Mouse (Mus musculus) MEL (cell line): ENCODE results near the gene Rabgap1l. TPM values are rescaled to one million over a fixed set of nuclear protein-coding genes. Genes with fewer than 3 reads are reported as not detected.
A peak's percentile ranks its signal among the peaks of the same experiment; 100 is the strongest.

ENCODE experiments used
- DNase-seq: peaks from one replicate; pipeline ENCODE4 v3.0.0; 2011; ENCODE audit warnings: low read depth, low spot score
- H3K27ac ChIP-seq: 2 replicates; pipeline ENCODE4 v1.5.1; 2012; ENCODE audit warnings: low read depth, mild to moderate bottlenecking, control low read depth, low read length, moderate library complexity; ENCODE audit not compliant: control insufficient read depth
- H3K27me3 ChIP-seq, 2 experiments: fragments of 150-350 bp in 1 of 2; sonication (generic) in 1 of 2; 2 replicates each; pipeline ENCODE4 v1.6.1; 2012; ENCODE audit warnings: low read length in 2 of 2, mild to moderate bottlenecking in 2 of 2, improper control_type of control experiment in 1 of 2, moderate library complexity in 1 of 2; ENCODE audit not compliant: insufficient read depth in 2 of 2, control insufficient read depth in 1 of 2
- H3K36me3 ChIP-seq, 2 experiments: 2 replicates each; pipeline ENCODE4 v1.6.1; 2012 to 2014; ENCODE audit warnings: low read length in 2 of 2, improper control_type of control experiment in 1 of 2, inconsistent platforms in 1 of 2, mild to moderate bottlenecking in 1 of 2; ENCODE audit not compliant: insufficient read depth in 2 of 2, control insufficient read depth in 1 of 2
- H3K4me1 ChIP-seq, 2 experiments: fragments of 150-350 bp in 1 of 2; sonication (generic) in 1 of 2; 2 replicates each; pipeline ENCODE4 v1.6.1; 2012; ENCODE audit warnings: low read length in 2 of 2, improper control_type of control experiment in 1 of 2, mild to moderate bottlenecking in 1 of 2; ENCODE audit not compliant: insufficient read depth in 2 of 2, control insufficient read depth in 1 of 2
- H3K4me3 ChIP-seq, 2 experiments: fragments of 150-350 bp in 1 of 2; sonication (generic) in 1 of 2; 2 replicates each; pipeline ENCODE4 v1.5.1; 2012; ENCODE audit warnings: low read depth in 2 of 2, low read length in 2 of 2, mild to moderate bottlenecking in 2 of 2, moderate library complexity in 2 of 2, control low read depth in 1 of 2, improper control_type of control experiment in 1 of 2; ENCODE audit not compliant: control insufficient read depth in 1 of 2, insufficient read depth in 1 of 2
- H3K79me2 ChIP-seq: 2 replicates; pipeline ENCODE4 v1.6.1; 2012; ENCODE audit warnings: mild to moderate bottlenecking, low read length, moderate library complexity; ENCODE audit not compliant: control insufficient read depth, poor library complexity, insufficient read depth
- H3K9ac ChIP-seq: 2 replicates; pipeline ENCODE4 v1.6.1; 2012; ENCODE audit warnings: low read depth, mild to moderate bottlenecking, control low read depth, low read length, moderate library complexity; ENCODE audit not compliant: control insufficient read depth, poor library complexity, severe bottlenecking
- H3K9me3 ChIP-seq: fragments of 150-350 bp; sonication (generic); replicated peaks from 2 replicates; pipeline ENCODE4 v1.6.1; 2012; ENCODE audit warnings: mild to moderate bottlenecking, low read length, improper control_type of control experiment, moderate library complexity; ENCODE audit not compliant: insufficient read depth
- BHLHE40 ChIP-seq: IDR thresholded peaks from 2 replicates; pipeline ENCODE4 v1.6.1; 2012; ENCODE audit warnings: low read depth, mild to moderate bottlenecking, inconsistent platforms, low read length, improper control_type of control experiment, borderline replicate concordance
- CHD1 ChIP-seq: IDR thresholded peaks from 2 replicates; pipeline ENCODE4 v1.6.1; 2012; ENCODE audit warnings: low read depth, mild to moderate bottlenecking, inconsistent platforms, low read length, improper control_type of control experiment
- CHD2 ChIP-seq: IDR thresholded peaks from 2 replicates; pipeline ENCODE4 v1.6.1; 2011; ENCODE audit warnings: low read length, improper control_type of control experiment
- CTCF ChIP-seq, 3 experiments: IDR thresholded peaks in 2 of 3; conservative IDR thresholded peaks in 1 of 3; 2 replicates each; pipeline ENCODE4 v1.5.1; 2011 to 2012; ENCODE audit warnings: low read length in 3 of 3, low read depth in 2 of 3, mild to moderate bottlenecking in 2 of 3, improper control_type of control experiment in 1 of 3, inconsistent platforms in 1 of 3, mixed read lengths in 1 of 3, moderate library complexity in 1 of 3; ENCODE audit not compliant: control insufficient read depth in 1 of 3, insufficient read depth in 1 of 3, poor library complexity in 1 of 3, severe bottlenecking in 1 of 3
- E2F4 ChIP-seq: IDR thresholded peaks from 2 replicates; pipeline ENCODE4 v1.6.1; 2011; ENCODE audit warnings: low read depth, low read length, improper control_type of control experiment, borderline replicate concordance
- EP300 ChIP-seq, 2 experiments: IDR thresholded peaks; 2 replicates each; pipeline ENCODE4 v1.6.1; 2011; ENCODE audit warnings: improper control_type of control experiment in 2 of 2, low read length in 2 of 2, low read depth in 1 of 2, mild to moderate bottlenecking in 1 of 2
- ETS1 ChIP-seq: IDR thresholded peaks from 2 replicates; pipeline ENCODE4 v1.6.1; 2012; ENCODE audit warnings: low read depth, mild to moderate bottlenecking, inconsistent platforms, low read length, improper control_type of control experiment, moderate library complexity
- GATA1 ChIP-seq: IDR thresholded peaks from 2 replicates; pipeline ENCODE4 v1.6.1; 2011; ENCODE audit warnings: low read depth, low read length, improper control_type of control experiment
- KAT2A ChIP-seq: conservative IDR thresholded peaks from 2 replicates; pipeline ENCODE4 v1.6.1; 2012; ENCODE audit warnings: low read depth, low read length, improper control_type of control experiment, inconsistent platforms
- MAFK ChIP-seq: IDR thresholded peaks from 2 replicates; pipeline ENCODE4 v1.6.1; 2011; ENCODE audit warnings: low read depth, mild to moderate bottlenecking, low read length, improper control_type of control experiment, borderline replicate concordance
- MAX ChIP-seq: IDR thresholded peaks from 2 replicates; pipeline ENCODE4 v1.6.1; 2011; ENCODE audit warnings: low read length, improper control_type of control experiment
- MAZ ChIP-seq: IDR thresholded peaks from 2 replicates; pipeline ENCODE4 v1.6.1; 2012; ENCODE audit warnings: low read depth, mild to moderate bottlenecking, inconsistent platforms, low read length, improper control_type of control experiment
- MEF2A ChIP-seq: IDR thresholded peaks from 2 replicates; pipeline ENCODE4 v1.6.1; 2014; ENCODE audit warnings: low read depth, mild to moderate bottlenecking, inconsistent platforms, low read length, improper control_type of control experiment; ENCODE audit not compliant: poor library complexity, insufficient replicate concordance, severe bottlenecking; ENCODE audit errors: extremely low read depth
- MXI1 ChIP-seq: IDR thresholded peaks from 2 replicates; pipeline ENCODE4 v1.6.1; 2011; ENCODE audit warnings: mild to moderate bottlenecking, low read depth, low read length, improper control_type of control experiment
- MYB ChIP-seq: IDR thresholded peaks from 2 replicates; pipeline ENCODE4 v1.6.1; 2011; ENCODE audit warnings: mild to moderate bottlenecking, low read depth, low read length, improper control_type of control experiment
- MYC ChIP-seq: IDR thresholded peaks from 2 replicates; pipeline ENCODE4 v1.6.1; 2011; ENCODE audit warnings: low read depth, mild to moderate bottlenecking, low read length, improper control_type of control experiment, moderate library complexity
- NELFE ChIP-seq: IDR thresholded peaks from 2 replicates; pipeline ENCODE4 v1.6.1; 2011; ENCODE audit warnings: low read depth, low read length, improper control_type of control experiment
- NRF1 ChIP-seq: IDR thresholded peaks from 2 replicates; pipeline ENCODE4 v1.6.1; 2014; ENCODE audit warnings: low read depth, mild to moderate bottlenecking, inconsistent platforms, low read length, improper control_type of control experiment, moderate library complexity; ENCODE audit not compliant: poor library complexity, insufficient read depth, severe bottlenecking
- POLR2A ChIP-seq, 2 experiments: IDR thresholded peaks; 2 replicates each; pipeline ENCODE4 v1.6.1; 2011 to 2012; ENCODE audit warnings: low read length in 2 of 2, mild to moderate bottlenecking in 2 of 2, control low read depth in 1 of 2, improper control_type of control experiment in 1 of 2, low read depth in 1 of 2, moderate library complexity in 1 of 2; ENCODE audit not compliant: control insufficient read depth in 1 of 2, insufficient read depth in 1 of 2, poor library complexity in 1 of 2
- POLR2AphosphoS2 ChIP-seq: IDR thresholded peaks from 2 replicates; pipeline ENCODE4 v1.6.1; 2011; ENCODE audit warnings: low read length, improper control_type of control experiment
- POLR2AphosphoS5 ChIP-seq: IDR thresholded peaks from 2 replicates; pipeline ENCODE4 v1.6.1; 2012; ENCODE audit warnings: low read depth, borderline replicate concordance, mild to moderate bottlenecking, inconsistent platforms, low read length, moderate library complexity, mixed read lengths
- RAD21 ChIP-seq: IDR thresholded peaks from 2 replicates; pipeline ENCODE4 v1.6.1; 2011; ENCODE audit warnings: mild to moderate bottlenecking, low read depth, low read length, improper control_type of control experiment
- RCOR1 ChIP-seq: IDR thresholded peaks from 2 replicates; pipeline ENCODE4 v1.6.1; 2012; ENCODE audit warnings: low read depth, mild to moderate bottlenecking, inconsistent platforms, low read length, improper control_type of control experiment
- SIN3A ChIP-seq: IDR thresholded peaks from 2 replicates; pipeline ENCODE4 v1.6.1; 2012; ENCODE audit warnings: low read length, improper control_type of control experiment, inconsistent platforms
- SMC3 ChIP-seq: IDR thresholded peaks from 2 replicates; pipeline ENCODE4 v1.6.1; 2011; ENCODE audit warnings: low read depth, low read length, improper control_type of control experiment
- TBP ChIP-seq: IDR thresholded peaks from 2 replicates; pipeline ENCODE4 v1.8.0; 2011; ENCODE audit warnings: low read depth, low read length, improper control_type of control experiment
- USF1 ChIP-seq: IDR thresholded peaks from 2 replicates; pipeline ENCODE4 v1.6.1; 2014; ENCODE audit warnings: low read depth, mild to moderate bottlenecking, inconsistent platforms, low read length, improper control_type of control experiment, moderate library complexity
- ZMIZ1 ChIP-seq: IDR thresholded peaks from 2 replicates; pipeline ENCODE4 v1.6.1; 2012; ENCODE audit warnings: low read depth, mild to moderate bottlenecking, inconsistent platforms, low read length, improper control_type of control experiment, moderate library complexity
- ZNF384 ChIP-seq: IDR thresholded peaks from 2 replicates; pipeline ENCODE4 v1.6.1; 2012; ENCODE audit warnings: low read depth, mild to moderate bottlenecking, inconsistent platforms, low read length, improper control_type of control experiment
- polyA plus RNA-seq, 2 experiments: library from polyadenylated mRNA; stranded (reverse) in 1 of 2; unstranded in 1 of 2; fragments of >175 nt in 1 of 2; fragments of >200 nt in 1 of 2; gene quantifications; 2 replicates each; pipeline versions ENCODE4 v1.2.1 to v1.2.4; 2012; ENCODE audit warnings: low replicate concordance in 2 of 2, low read depth in 1 of 2; ENCODE audit not compliant: insufficient read length in 2 of 2, insufficient read depth in 1 of 2, missing spikeins in 1 of 2
- total RNA-seq: library from RNA; depleted of rRNA; stranded (reverse); fragments of 300-350 nt; gene quantifications from 2 replicates; pipeline ENCODE4 v1.2.3, GENCODE M21; 2012

Gene Rabgap1l
- total and polyA plus RNA-seq, 3 experiments = 24.1 to 26.2 TPM; not detected in 1

DNA sequence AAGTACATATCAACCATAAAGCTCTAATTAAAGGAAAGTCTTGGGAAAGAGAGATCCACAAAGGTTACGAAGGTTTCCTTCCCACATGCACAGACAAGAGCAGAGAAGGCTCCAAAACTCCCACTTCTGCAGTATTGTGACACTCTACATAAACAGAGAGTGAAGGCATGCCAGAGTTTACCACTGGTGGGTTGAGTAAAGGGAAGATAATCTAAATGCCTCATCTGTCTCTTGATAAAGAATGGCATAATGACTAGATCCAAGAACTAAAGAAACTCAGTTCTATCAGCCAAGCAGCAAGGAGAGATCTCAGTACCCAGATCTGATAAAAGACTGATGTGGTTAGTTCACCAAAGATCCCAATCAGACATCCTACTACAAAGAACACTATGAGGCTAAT, 332.7 kb downstream of the Rabgap1l start:
- Histone ChIP-seq H3K79me2 (no peaks in the 10 kb centered on the region), H3K4me1 (no peaks in the 10 kb centered on the region; a peak in 1 of 4 replicates), H3K27me3 (no peaks in the 10 kb centered on the region), H3K36me3 (peaks cover 0 to 3% of the 10 kb centered on the region in 2 experiments; a peak in 2 of 4 replicates), H3K4me3 (no peak overlapping the region), H3K9me3 (no peaks in the 10 kb centered on the region), H3K27ac (no peak overlapping the region), H3K9ac (no peak overlapping the region)
- DNase-seq = no peak
- TF ChIP-seq ZNF384 = no peak
- TF ChIP-seq MAX = no peak
- no peak for TF ChIP-seq CHD2
- no peak for TF ChIP-seq POLR2AphosphoS5
- TF ChIP-seq POLR2A (IDR thresholded peaks at IDR 0.05; ENCODE audit: control insufficient read depth in 1 of 2, insufficient read depth in 1 of 2, low read depth in 1 of 2, low read length in 2 of 2, poor library complexity in 1 of 2) = no peak

DNA sequence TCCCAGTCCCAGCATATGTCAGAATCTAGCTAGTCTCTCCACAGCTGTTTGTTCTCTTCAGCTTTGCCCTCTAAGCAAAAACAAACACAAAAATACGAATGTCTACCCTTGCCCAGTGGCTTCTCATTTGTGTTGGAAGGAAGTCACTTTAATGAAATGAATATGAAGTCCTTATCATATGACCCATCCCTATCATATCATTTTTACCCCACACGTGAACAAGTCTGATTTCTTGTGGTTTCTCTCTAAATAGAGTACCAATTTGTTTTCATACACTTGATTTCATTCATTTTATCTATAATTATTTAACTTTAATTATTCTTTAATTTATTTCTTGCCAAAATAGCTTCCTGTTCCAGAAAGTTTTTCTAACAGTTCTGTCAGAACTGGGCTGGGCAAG, 341.3 kb downstream of the Rabgap1l start:
- H3K9me3 ChIP-seq = no peaks in the 10 kb centered on the region

GRCm38 (mm10) chr1:160448681-160449080, 344.3 kb downstream of the Rabgap1l start:
- no peak for TF ChIP-seq MAFK
- no peak for TF ChIP-seq NRF1
- TF ChIP-seq ZNF384 = no peak
- TF ChIP-seq E2F4 = no peak
- no peak for TF ChIP-seq KAT2A
- TF ChIP-seq MEF2A = no peak
- no peak for TF ChIP-seq GATA1
- no peak for TF ChIP-seq POLR2AphosphoS2
- no peak for TF ChIP-seq NELFE
- TF ChIP-seq CHD2 = no peak
- TF ChIP-seq MXI1 = no peak
- TF ChIP-seq POLR2A (IDR thresholded peaks at IDR 0.05; ENCODE audit: control insufficient read depth in 1 of 2, insufficient read depth in 1 of 2, low read depth in 1 of 2, low read length in 2 of 2, poor library complexity in 1 of 2) = no peak
- TF ChIP-seq MAZ = no peak
- TF ChIP-seq RAD21 = no peak

More for the DNA sequence above, 341.3 kb downstream of the Rabgap1l start:
- Histone ChIP-seq H3K4me3 (no peak overlapping the region), H3K27me3 (no peaks in the 10 kb centered on the region)
- no peak for TF ChIP-seq MAFK
- no peak for TF ChIP-seq ETS1
- TF ChIP-seq EP300 (IDR thresholded peaks at IDR 0.05; ENCODE audit: low read depth in 1 of 2, low read length in 2 of 2) = peak in 1 of 2 experiments; percentile 29; a peak in 1 of 4 replicates
- no peak for TF ChIP-seq TBP
- no peak for TF ChIP-seq MYC
- TF ChIP-seq SMC3 = no peak
- no peak for TF ChIP-seq SIN3A
- TF ChIP-seq MYB = no peak
- peak; percentile 51; the same call in 1 of the 2 replicates for TF ChIP-seq GATA1
- TF ChIP-seq CHD1 = no peak
- TF ChIP-seq USF1 = peak; percentile 62; the same call in 1 of the 2 replicates
- peak; percentile 86 for TF ChIP-seq BHLHE40
- TF ChIP-seq ZMIZ1 = no peak
- TF ChIP-seq RAD21 = no peak
- peak; percentile 79 for TF ChIP-seq RCOR1
- TF ChIP-seq E2F4 = no peak
- no peak for TF ChIP-seq CTCF (IDR thresholded peaks at IDR 0.05 in 2 of 3, conservative IDR thresholded peaks at IDR 0.05 in 1 of 3; ENCODE audit: control insufficient read depth in 1 of 3, insufficient read depth in 1 of 3, low read depth in 2 of 3, low read length in 3 of 3, poor library complexity in 1 of 3, severe bottlenecking in 1 of 3)
- TF ChIP-seq ZNF384 = no peak
- TF ChIP-seq, all 39 proteins: peak for 5
- H3K79me2 ChIP-seq = no peaks in the 10 kb centered on the region
- H3K27ac ChIP-seq = no peak overlapping the region
- no peak for DNase-seq
- H3K4me1 ChIP-seq = peaks cover 5% of the 10 kb centered on the region in 2 experiments
- H3K36me3 ChIP-seq = peaks cover 0 to 12% of the 10 kb centered on the region in 2 experiments; a peak in 2 of 4 replicates
- no peak overlapping the region for H3K9ac ChIP-seq

More at GRCm38 (mm10) chr1:160448681-160449080, 344.3 kb downstream of the Rabgap1l start:
- no peak for DNase-seq
- Histone ChIP-seq H3K79me2 (no peaks in the 10 kb centered on the region), H3K9me3 (no peaks in the 10 kb centered on the region), H3K27ac (no peak overlapping the region), H3K4me3 (no peak overlapping the region), H3K9ac (no peak overlapping the region), H3K36me3 (peaks cover 0 to 12% of the 10 kb centered on the region in 2 experiments; a peak in 2 of 4 replicates), H3K4me1 (peaks cover 5% of the 10 kb centered on the region in 2 experiments), H3K27me3 (no peaks in the 10 kb centered on the region)
